Mouse (Mus musculus): ENCODE data around the gene Opcml.

- TF ChIP-seq POLR2A (IDR thresholded peaks at IDR 0.05; ENCODE audit: low read depth, low read length) (no peak), CTCF (IDR thresholded peaks at IDR 0.05; ENCODE audit: extremely low read depth, insufficient read depth, insufficient read length, insufficient replicate concordance) (no peak)
Measured at GRCm38 (mm10) chr9:28764149-28764548, 973.6 kb downstream of the Opcml start.

All from spleen, adult 2 months (tissue).